Mouse (Mus musculus) spleen, adult 12 weeks (tissue): ENCODE measurements around the gene Abtb1.

Source experiments
- DNase-seq: peaks from one replicate; pipeline ENCODE4 v3.0.0; 2022; ENCODE audit warnings: low spot score

Abtb1 gene

DNA sequence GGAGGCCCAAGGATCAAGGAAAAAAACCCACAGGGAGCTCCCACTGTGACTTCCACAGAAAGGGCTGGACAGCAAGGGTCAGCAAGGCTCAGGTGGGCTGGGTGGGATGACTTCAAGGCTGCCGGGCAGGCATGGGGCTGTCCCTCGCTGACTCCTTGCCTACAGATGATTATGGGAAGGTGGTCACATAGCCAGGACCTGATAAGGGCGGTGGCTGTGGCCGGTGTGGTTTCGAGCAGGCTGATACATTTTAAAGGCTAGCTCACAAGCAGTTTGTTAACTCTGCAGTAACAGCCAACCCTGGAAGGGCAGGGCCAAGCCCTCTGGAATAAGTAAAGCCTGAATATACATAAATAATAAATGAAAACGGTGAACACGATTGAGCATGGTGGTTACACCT lies 38.7 kb downstream of the Abtb1 start:
- DNase-seq = no peak

DNA sequence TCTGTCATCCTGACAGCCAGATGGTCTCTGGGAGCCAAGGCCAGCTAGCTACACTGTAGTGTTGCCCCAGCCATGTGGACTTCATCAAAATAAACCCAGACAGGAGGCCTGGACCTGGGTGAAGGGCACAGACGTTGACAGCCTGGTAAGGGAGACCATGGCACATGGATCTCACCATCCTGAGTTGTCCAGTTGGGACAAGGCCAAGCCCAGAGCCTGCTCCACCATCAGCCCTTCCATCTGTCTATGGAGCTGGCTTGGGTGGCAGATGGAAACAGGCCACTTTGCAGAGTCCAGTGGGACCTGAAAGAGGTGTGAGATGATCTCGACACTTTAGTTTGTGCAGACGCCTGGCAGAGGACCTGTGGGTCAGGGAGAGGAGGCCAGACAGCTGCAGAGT lies 41.0 kb downstream of the Abtb1 start:
- no peak for DNase-seq

DNA sequence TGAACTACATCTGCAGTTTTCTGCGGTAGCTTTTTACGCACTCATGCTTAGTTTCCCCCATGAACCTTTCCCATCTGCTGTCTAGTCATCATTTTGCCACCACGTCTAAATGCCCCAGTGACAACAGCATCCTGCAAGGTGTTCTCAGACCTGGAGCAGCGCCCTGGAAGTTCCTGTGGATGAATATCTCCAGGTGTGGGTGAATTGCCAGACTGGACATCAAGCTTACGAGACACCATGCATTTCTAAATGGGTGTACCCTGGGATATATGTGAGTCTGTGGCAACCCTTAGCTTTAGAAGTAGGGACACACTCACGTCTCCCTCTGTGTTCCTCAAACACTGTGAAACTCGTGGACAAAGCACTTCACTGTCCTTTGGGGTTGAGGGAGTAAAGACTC lies 41.6 kb downstream of the Abtb1 start:
- DNase-seq = no peak

DNA sequence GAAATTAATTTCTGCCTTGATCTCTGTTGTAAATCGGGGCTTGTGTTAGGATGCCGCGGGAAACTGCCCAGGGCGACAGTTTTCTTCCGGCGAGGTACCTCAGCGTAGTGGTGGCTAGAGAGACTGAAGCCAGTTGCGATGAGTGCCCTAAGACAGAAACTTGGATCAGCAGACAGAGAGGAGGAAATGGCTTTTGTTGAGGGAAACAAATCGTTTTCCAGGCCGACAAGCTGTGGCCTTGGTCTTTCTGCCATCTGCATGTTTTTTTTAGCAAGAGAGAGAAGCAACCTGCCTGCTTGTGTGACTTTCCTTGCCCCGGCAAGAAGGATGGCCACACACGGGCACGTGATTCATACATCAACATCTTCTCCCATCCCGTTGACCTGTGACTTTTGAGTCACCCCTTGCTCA lies 47.2 kb downstream of the Abtb1 start:
- no peak for DNase-seq

DNA sequence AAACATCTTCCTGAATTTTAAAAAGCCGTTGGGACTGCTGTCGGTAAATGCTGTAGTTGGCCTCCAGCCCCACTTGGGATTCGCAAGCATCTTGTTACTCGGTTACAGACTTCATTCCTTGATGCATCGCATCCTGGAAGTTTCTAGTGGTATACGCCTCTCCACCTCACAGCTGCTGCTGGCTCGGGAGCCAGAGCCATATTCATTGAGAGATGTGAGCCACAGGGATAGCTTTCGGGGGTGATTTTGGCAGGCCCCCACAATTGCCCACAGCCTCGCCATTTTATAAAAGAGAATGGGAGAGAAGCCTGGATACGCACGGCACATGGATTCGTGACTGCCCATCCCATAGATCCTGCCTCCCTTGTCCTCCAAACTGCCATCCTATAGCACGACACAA lies 47.9 kb downstream of the Abtb1 start:
- no peak for DNase-seq

DNA sequence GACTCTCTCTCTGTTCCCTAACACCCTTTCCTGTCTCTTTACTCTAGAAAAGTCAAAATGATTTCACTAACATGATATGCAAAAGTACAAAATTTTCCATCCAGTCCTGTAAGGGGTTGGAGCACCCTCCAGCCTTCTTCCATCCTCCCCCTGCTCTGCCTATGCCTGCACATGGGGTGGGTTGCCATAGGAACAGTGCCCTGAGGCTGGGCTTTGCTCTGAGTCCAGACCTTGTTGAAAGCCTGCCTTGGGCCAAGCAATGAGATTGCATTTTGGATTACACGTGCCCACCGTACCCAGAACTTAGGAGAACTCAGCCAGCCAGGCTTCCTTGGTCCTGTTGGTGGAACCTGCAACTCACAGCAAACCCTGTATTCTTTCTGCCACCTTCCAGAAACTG lies 48.5 kb downstream of the Abtb1 start:
- no peak for DNase-seq

DNA sequence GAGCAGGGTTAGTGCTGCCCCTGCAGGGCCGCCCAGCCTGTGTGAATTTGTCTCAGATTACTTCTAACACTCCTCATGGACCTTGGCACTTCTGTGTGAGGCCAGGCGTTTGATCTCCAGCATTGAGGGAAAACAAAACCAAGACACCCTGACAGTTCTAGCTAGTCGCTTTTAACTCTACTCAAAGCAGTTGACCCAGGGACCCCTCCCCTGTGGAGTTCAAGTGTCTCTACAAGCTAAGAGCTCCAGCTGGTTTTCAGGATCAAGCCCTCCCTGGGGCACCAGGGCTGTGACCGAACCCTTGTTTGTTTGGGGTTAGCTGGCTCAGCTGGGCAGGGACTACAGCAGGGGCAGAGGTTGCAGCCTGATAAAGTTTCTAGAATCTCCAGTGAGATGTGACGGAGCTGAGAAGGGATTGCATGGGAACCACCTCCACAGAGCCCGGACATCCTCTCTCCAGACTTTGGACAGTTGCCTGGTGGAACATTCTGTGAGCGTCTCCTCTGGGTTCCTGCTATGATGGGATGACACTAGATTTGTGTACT lies 49.6 kb downstream of the Abtb1 start:
- no peak for DNase-seq

DNA sequence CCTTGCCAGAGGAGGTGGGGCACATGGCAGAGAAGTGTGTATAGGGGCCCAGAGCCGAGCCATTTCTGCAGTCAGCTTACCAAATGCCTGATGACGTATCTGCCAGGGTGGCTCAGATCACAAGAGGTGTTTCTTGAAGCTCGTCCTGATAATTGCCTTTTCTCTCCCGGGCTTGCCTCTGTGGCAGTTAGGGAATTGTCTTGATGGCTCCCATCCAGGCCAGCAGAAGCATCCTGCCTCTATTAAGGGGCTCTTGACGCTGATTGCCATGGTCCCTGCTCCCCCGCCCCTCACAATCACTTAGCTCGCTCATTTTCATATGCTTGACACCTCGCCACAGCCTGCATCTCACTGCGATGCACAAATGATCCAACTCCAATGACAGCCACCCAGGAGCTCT lies 50.5 kb downstream of the Abtb1 start:
- no peak for DNase-seq

DNA sequence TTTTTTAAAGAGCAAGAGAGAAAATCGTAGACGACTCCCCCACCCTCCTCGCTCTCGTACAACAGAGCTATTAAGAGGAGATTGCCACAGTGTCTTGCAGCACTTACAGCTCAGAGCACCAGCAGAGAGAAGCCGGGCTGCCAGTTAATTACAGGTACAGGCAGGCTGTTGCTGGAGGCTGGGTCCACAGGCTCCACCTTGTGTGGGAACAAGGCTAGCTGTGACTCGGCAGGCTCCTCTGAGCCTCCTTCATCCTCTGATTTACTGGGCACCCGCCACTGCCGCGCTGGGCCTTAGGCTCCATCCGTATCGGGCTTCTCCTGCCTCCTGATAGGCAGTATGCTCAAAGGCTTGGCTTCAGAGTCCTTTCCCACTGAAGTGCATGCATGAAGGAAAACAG lies 53.6 kb downstream of the Abtb1 start:
- no peak for DNase-seq

DNA sequence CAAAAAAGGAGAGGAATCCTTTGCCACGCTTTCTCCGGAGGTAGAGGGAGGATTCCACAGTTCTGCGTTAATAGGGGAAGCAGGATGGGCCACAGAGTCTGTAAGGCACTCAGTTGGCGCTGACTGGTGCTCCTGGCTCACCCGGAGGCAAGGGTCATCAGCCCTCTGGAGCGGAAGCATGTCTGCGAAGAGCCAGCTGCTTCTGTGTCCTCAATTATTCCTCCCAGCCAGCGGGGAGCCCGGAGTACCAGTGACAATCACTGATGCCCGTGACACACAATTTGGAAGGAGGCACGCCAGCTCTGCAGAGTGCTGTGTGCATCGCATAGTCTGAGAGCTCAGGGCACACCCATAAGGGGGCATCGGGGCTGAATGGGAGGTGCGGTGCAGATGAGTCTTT lies 54.3 kb downstream of the Abtb1 start:
- no peak for DNase-seq

DNA sequence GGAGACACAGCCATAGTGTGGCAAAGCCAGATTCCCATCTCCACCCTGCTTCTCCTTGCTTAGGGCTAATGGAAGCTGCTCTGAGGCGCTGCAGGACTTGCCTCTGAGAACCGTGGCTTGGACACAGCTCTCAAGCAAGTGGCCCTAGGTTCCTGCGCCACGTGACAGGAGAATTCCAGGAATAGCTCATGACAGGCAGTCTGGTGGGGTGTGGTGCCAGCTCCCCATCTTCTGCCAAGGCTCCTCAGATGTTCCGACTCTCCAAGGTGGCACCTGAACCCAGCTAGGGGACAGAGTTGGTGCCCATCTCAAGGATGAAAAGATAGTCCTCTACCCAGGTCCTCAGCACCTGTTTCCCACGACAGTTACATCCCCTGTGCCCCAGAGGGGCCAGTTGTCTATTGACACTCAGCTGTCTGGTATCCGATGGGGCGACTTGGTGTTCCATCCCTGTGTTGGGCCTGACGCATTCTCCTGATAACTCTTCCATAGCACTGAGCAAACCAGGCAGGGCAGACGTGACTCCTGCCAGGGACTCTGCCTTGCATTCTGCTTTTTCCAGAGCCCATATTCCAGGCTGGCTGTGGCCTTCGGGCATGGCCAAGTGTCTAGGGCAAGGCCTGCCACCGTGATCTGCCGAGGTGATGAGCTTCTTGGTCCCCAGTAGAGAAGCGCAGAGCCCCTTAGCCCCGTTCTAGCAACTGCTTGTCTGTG lies 54.9 kb downstream of the Abtb1 start:
- no peak for DNase-seq
